Mouse (Mus musculus) heart, adult 8-10 months (tissue): ENCODE measurements around the gene Igdcc4. TPM values are rescaled to one million over a fixed set of nuclear protein-coding genes. Genes with fewer than 3 reads are reported as not detected.

Experiments used
- total RNA-seq, 4 experiments: library from RNA; stranded (reverse); gene quantifications; 2 replicates each; pipeline ENCODE4 v1.2.4; 2022

Gene Igdcc4
- total RNA-seq, 4 experiments from 2014 or later, result 13.3 to 17.9 (median 15.7) TPM

Other genes with a start within 250 kb of the Igdcc4 start
- gene Slc24a1, start 149.9 kb upstream of the Igdcc4 start, total RNA-seq, result under 1 TPM; 0.09 to 0.20 (median 0.14) TPM
- gene Ints14, start 140.6 kb upstream of the Igdcc4 start, total RNA-seq, result 10 to 100 TPM; 12.8 to 17.2 (median 14.2) TPM
- gene Hacd3, start 79.8 kb upstream of the Igdcc4 start, total RNA-seq, result 10 to 100 TPM; 14.6 to 19.0 (median 17.0) TPM
- gene Dpp8, start 69.1 kb upstream of the Igdcc4 start, total RNA-seq, result 10 to 100 TPM; 52.8 to 59.9 (median 58.2) TPM
- under 1 TPM in 2 of 4 experiments, not detected in 2; 0.09 to 0.19 TPM for gene Igdcc3, start 39.7 kb downstream of the Igdcc4 start, total RNA-seq
- gene Parp16, start 93.9 kb downstream of the Igdcc4 start, total RNA-seq, result 1 to 10 TPM; 3.4 to 4.5 (median 3.7) TPM
- 1 to 10 TPM; 1.5 to 2.8 (median 2.4) TPM for gene Cilp, start 163.7 kb downstream of the Igdcc4 start, total RNA-seq
- 100 to 1,000 TPM in 2 of 4 experiments, 10 to 100 TPM in 2; 82.7 to 113 (median 100) TPM for gene Clpx, start 192.8 kb downstream of the Igdcc4 start, total RNA-seq
- 10 to 100 TPM; 13.3 to 16.8 (median 16.0) TPM for gene Pdcd7, start 244.6 kb downstream of the Igdcc4 start, total RNA-seq